Mouse (Mus musculus): ENCODE measurements around the gene Ebf1. TPM values are rescaled to one million over a fixed set of nuclear protein-coding genes. Genes with fewer than 3 reads are reported as not detected.

Gene Ebf1
- polyA plus RNA-seq, 1 experiment, result 2.3 TPM

DNA sequence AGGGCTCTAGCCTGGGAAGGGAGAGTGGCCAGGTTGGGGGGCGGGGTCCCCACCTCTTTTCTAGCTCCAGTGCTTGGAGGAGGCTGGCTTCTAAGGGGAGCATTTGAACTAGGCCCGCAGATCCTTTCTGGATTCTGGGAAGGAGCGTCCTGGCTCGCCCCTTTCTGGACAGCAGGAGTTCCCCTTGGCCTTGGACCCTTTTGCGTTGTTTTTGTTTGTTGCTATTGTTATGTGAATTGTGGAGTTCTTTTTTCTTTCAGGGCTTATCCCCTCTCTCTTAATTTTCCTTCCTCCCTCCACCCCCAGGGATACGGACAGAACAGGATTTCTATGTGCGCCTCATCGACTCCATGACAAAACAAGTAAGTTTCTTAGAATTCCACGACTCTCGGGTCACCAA is 4.5 kb downstream of the Ebf1 start:
- Histone ChIP-seq H3K4me1 (ENCODE audit: control insufficient read depth, insufficient read depth, low read length) (no peaks in the 10 kb centered on the region), H3K36me3 (ENCODE audit: control insufficient read depth, insufficient read depth, low read length, poor library complexity, severe bottlenecking) (no peaks in the 10 kb centered on the region), H3K9ac (ENCODE audit: low read depth, poor library complexity, severe bottlenecking) (no peak overlapping the region), H3K4me3 (ENCODE audit: low read depth, low read length) (no peak overlapping the region), H3K27me3 (ENCODE audit: control insufficient read depth, insufficient read depth, low read length, poor library complexity, severe bottlenecking) (peaks cover 9% of the 10 kb centered on the region), H3K9me3 (replicated peaks; ENCODE audit: control insufficient read depth, insufficient read depth, low read length, poor library complexity, severe bottlenecking) (no peaks in the 10 kb centered on the region), H3K27ac (ENCODE audit: insufficient read depth, low read length) (no peak overlapping the region)
- TF ChIP-seq POLR2A (IDR thresholded peaks at IDR 0.05; ENCODE audit: insufficient read depth, low read length) (no peak), CTCF (IDR thresholded peaks at IDR 0.05; ENCODE audit: low read depth, low read length) (no peak), EP300 (IDR thresholded peaks at IDR 0.05; ENCODE audit: insufficient read depth, low read depth, low read length) (no peak)

DNA sequence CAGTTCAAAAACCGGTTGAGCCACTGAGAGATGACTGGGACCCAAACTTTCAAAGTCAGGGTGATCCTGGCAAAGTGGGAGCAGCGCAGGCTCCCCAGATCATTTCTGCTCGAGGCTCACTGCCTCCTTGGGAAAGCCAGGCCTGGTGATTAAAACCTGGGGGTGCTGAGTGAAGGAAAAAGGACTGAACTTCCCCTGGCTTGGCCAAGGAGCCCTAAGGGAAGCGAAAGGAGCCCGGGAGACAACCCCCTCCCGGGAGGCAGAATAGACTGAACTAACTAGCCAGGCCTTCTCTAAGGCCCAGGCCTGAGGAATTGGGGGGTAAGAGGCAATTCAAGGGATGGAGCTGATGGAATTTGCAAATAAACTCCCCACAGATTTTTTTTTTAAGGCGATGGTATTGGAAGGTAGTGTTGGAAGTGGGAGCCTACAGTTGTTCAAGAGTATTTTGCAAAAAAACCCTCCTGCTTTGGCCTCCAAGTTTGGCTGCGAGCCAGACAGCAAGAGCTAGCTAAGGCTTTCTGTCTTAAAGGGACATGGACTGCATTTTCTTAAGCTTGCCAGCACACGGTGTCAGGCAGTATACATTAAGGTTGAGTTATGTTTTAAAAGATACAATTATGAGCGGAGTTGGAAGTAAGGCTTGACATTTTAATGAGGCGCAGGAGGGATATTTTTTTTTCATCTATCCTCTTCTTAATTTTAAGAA is 5.1 kb downstream of the Ebf1 start:
- peaks cover 9% of the 10 kb centered on the region for H3K27me3 ChIP-seq (ENCODE audit: control insufficient read depth, insufficient read depth, low read length, poor library complexity, severe bottlenecking)
- no peak overlapping the region for H3K4me3 ChIP-seq (ENCODE audit: low read depth, low read length)
- H3K9me3 ChIP-seq (replicated peaks; ENCODE audit: control insufficient read depth, insufficient read depth, low read length, poor library complexity, severe bottlenecking), result no peaks in the 10 kb centered on the region
- no peaks in the 10 kb centered on the region for H3K4me1 ChIP-seq (ENCODE audit: control insufficient read depth, insufficient read depth, low read length)
- TF ChIP-seq EP300 (IDR thresholded peaks at IDR 0.05; ENCODE audit: insufficient read depth, low read depth, low read length), result no peak
- no peak for TF ChIP-seq CTCF (IDR thresholded peaks at IDR 0.05; ENCODE audit: low read depth, low read length)
- no peak for TF ChIP-seq POLR2A (IDR thresholded peaks at IDR 0.05; ENCODE audit: insufficient read depth, low read length)
- no peak overlapping the region for H3K9ac ChIP-seq (ENCODE audit: low read depth, poor library complexity, severe bottlenecking)
- H3K36me3 ChIP-seq (ENCODE audit: control insufficient read depth, insufficient read depth, low read length, poor library complexity, severe bottlenecking), result no peaks in the 10 kb centered on the region
- H3K27ac ChIP-seq (ENCODE audit: insufficient read depth, low read length), result no peak overlapping the region

DNA sequence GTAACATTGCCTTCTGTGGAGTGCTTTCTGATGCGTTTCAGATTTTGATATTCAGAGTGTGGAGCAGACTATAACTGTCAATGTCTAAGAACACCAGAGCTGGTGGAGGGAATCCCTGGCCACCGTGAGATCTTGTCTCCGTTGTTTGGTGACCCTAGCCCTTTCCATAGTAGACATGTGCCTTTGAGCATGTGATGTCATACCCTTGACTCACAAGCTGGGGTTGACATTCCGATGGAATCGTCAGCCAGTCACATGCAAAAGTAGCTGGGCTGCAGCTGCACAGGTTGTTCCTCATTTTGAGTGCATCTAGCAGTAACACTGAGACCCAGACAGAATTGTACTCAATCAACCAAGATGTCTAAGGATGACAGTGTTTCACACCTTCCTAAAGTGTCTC is 7.4 kb downstream of the Ebf1 start:
- H3K27me3 ChIP-seq (ENCODE audit: control insufficient read depth, insufficient read depth, low read length, poor library complexity, severe bottlenecking), result peaks cover 7% of the 10 kb centered on the region
- no peak overlapping the region for H3K4me3 ChIP-seq (ENCODE audit: low read depth, low read length)
- TF ChIP-seq CTCF (IDR thresholded peaks at IDR 0.05; ENCODE audit: low read depth, low read length), result no peak
- no peaks in the 10 kb centered on the region for H3K9me3 ChIP-seq (replicated peaks; ENCODE audit: control insufficient read depth, insufficient read depth, low read length, poor library complexity, severe bottlenecking)
- no peaks in the 10 kb centered on the region for H3K36me3 ChIP-seq (ENCODE audit: control insufficient read depth, insufficient read depth, low read length, poor library complexity, severe bottlenecking)
- no peak overlapping the region for H3K9ac ChIP-seq (ENCODE audit: low read depth, poor library complexity, severe bottlenecking)
- no peaks in the 10 kb centered on the region for H3K4me1 ChIP-seq (ENCODE audit: control insufficient read depth, insufficient read depth, low read length)
- H3K27ac ChIP-seq (ENCODE audit: insufficient read depth, low read length), result no peak overlapping the region

DNA sequence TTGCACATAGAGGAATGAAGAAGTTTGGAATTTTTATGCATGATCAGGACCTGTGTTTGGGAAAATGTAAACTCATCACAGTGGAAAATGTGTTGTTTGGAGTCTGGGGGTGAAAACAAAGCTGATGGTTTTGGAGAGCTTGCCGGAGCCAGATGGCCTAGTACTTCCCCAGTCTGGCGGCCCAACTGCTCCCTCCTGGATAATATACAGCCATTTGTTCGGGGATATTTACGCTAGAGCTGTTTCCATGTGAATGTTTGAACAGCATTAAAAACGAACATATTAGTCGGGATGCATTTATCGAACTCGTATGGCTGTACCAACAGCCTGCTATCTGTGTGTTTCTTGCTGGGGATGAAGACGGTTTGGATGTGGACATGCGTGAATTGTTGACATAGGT is 8.9 kb downstream of the Ebf1 start:
- TF ChIP-seq CTCF (IDR thresholded peaks at IDR 0.05; ENCODE audit: low read depth, low read length) (no peak), EP300 (IDR thresholded peaks at IDR 0.05; ENCODE audit: insufficient read depth, low read depth, low read length) (no peak), POLR2A (IDR thresholded peaks at IDR 0.05; ENCODE audit: insufficient read depth, low read length) (no peak)
- Histone ChIP-seq H3K9me3 (replicated peaks; ENCODE audit: control insufficient read depth, insufficient read depth, low read length, poor library complexity, severe bottlenecking) (no peaks in the 10 kb centered on the region), H3K4me3 (ENCODE audit: low read depth, low read length) (no peak overlapping the region), H3K9ac (ENCODE audit: low read depth, poor library complexity, severe bottlenecking) (no peak overlapping the region), H3K4me1 (ENCODE audit: control insufficient read depth, insufficient read depth, low read length) (no peaks in the 10 kb centered on the region), H3K27me3 (ENCODE audit: control insufficient read depth, insufficient read depth, low read length, poor library complexity, severe bottlenecking) (peaks cover 1% of the 10 kb centered on the region), H3K27ac (ENCODE audit: insufficient read depth, low read length) (no peak overlapping the region), H3K36me3 (ENCODE audit: control insufficient read depth, insufficient read depth, low read length, poor library complexity, severe bottlenecking) (no peaks in the 10 kb centered on the region)

DNA sequence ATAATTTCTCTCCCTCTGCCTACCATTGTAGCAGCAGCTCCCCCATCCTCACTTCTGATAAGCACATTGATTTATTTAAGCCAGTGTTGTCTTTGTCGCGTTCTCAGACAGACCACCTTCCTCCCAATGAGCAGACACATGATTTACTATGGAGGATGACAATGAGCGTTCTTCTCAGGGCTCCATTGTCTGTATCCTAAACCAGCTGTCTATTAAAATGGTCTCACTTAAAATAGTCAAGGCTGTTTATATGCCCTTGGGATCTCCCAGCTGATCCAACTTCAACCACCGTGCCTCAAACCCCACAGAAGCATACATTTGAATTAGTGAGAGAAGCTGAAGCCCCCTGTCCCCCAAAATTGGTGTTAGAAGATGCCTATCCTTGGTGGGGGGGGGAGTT is 11.3 kb downstream of the Ebf1 start:
- Histone ChIP-seq H3K9ac (ENCODE audit: low read depth, poor library complexity, severe bottlenecking) (no peak overlapping the region), H3K36me3 (ENCODE audit: control insufficient read depth, insufficient read depth, low read length, poor library complexity, severe bottlenecking) (no peaks in the 10 kb centered on the region), H3K9me3 (replicated peaks; ENCODE audit: control insufficient read depth, insufficient read depth, low read length, poor library complexity, severe bottlenecking) (no peaks in the 10 kb centered on the region), H3K4me1 (ENCODE audit: control insufficient read depth, insufficient read depth, low read length) (no peaks in the 10 kb centered on the region), H3K27ac (ENCODE audit: insufficient read depth, low read length) (no peak overlapping the region), H3K27me3 (ENCODE audit: control insufficient read depth, insufficient read depth, low read length, poor library complexity, severe bottlenecking) (no peaks in the 10 kb centered on the region), H3K4me3 (ENCODE audit: low read depth, low read length) (no peak overlapping the region)
- TF ChIP-seq POLR2A (IDR thresholded peaks at IDR 0.05; ENCODE audit: insufficient read depth, low read length) (no peak), EP300 (IDR thresholded peaks at IDR 0.05; ENCODE audit: insufficient read depth, low read depth, low read length) (no peak), CTCF (IDR thresholded peaks at IDR 0.05; ENCODE audit: low read depth, low read length) (no peak)

DNA sequence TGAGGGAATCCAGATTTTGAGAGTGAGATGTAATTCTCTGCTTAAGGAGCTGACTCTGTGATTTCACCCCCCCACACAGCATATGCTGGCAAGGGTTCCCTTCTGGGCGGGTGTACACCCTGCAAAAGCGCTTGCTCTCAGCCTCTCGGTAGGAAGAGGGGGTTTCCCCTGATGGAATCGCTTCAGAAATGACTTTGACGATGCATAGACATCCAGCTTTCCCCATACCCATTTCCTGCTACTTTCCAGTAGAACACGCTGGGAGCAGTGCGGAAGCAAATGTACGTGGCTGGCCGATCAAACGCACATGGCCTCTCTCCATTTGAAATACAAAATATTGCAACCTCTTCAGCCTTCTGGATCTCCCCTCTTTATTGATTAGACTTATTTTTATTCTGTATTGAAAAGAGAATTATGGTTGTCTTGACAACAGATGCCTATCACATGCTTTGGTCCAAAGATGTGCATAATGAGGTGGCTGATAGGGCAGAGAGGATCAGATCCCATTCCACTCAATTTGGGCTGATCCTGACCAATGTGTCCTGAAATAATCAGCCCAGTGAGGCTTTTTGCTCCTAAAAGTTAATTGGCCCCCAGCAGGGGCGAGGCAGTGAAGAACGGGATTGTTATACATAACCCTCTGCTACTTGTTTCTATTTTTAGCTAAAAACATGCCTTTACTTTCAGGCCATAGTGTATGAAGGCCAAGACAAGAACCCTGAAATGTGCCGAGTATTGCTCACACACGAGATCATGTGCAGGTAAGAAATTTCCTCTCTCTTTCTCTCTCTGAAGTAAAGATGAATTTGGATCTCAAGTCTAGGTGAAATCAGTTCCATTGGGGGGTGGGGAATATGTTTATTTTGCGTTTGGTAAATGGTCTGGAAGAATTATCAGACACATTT is 15.2 kb downstream of the Ebf1 start:
- H3K27me3 ChIP-seq (ENCODE audit: control insufficient read depth, insufficient read depth, low read length, poor library complexity, severe bottlenecking), result no peaks in the 10 kb centered on the region
- H3K9ac ChIP-seq (ENCODE audit: low read depth, poor library complexity, severe bottlenecking), result no peak overlapping the region
- H3K4me1 ChIP-seq (ENCODE audit: control insufficient read depth, insufficient read depth, low read length), result no peaks in the 10 kb centered on the region
- H3K27ac ChIP-seq (ENCODE audit: insufficient read depth, low read length), result no peak overlapping the region
- no peak overlapping the region for H3K4me3 ChIP-seq (ENCODE audit: low read depth, low read length)
- no peaks in the 10 kb centered on the region for H3K9me3 ChIP-seq (replicated peaks; ENCODE audit: control insufficient read depth, insufficient read depth, low read length, poor library complexity, severe bottlenecking)
- no peaks in the 10 kb centered on the region for H3K36me3 ChIP-seq (ENCODE audit: control insufficient read depth, insufficient read depth, low read length, poor library complexity, severe bottlenecking)
- TF ChIP-seq POLR2A (IDR thresholded peaks at IDR 0.05; ENCODE audit: insufficient read depth, low read length) (no peak), CTCF (IDR thresholded peaks at IDR 0.05; ENCODE audit: low read depth, low read length) (no peak), EP300 (IDR thresholded peaks at IDR 0.05; ENCODE audit: insufficient read depth, low read depth, low read length) (no peak)
